Mouse (Mus musculus) limb, embryonic 13.5 days (tissue): ENCODE measurements around the gene Gm17324. TPM values are rescaled to one million over a fixed set of nuclear protein-coding genes. Genes with fewer than 3 reads are reported as not detected.

Source experiments
- ATAC-seq: fragments of 200-750 bp; cut with Nextera tagmentation; 2 replicates; pipeline ENCODE4 v1.8.0; 2017; ENCODE audit warnings: low read depth, moderate number of reproducible peaks, moderate TSS enrichment; ENCODE audit not compliant: low FRiP score
- H3K27ac ChIP-seq: fragments of 300-500 bp; sonication (generic); 2 replicates; pipeline ENCODE4 v1.5.1; 2015; ENCODE audit warnings: inconsistent platforms, mild to moderate bottlenecking, moderate library complexity
- H3K27me3 ChIP-seq: fragments of 300-500 bp; sonication (generic); 2 replicates; pipeline ENCODE4 v1.6.1; 2015; ENCODE audit warnings: mild to moderate bottlenecking, inconsistent platforms
- H3K36me3 ChIP-seq: fragments of 300-500 bp; sonication (generic); 2 replicates; pipeline ENCODE4 v1.6.1; 2015; ENCODE audit warnings: inconsistent platforms, mild to moderate bottlenecking, moderate library complexity
- H3K4me1 ChIP-seq: fragments of 300-500 bp; sonication (generic); 2 replicates; pipeline ENCODE4 v1.6.1; 2015; ENCODE audit warnings: inconsistent platforms
- H3K4me2 ChIP-seq: fragments of 300-500 bp; sonication (generic); replicated peaks from 2 replicates; pipeline ENCODE4 v1.6.1; 2015; ENCODE audit warnings: inconsistent platforms, mild to moderate bottlenecking, moderate library complexity
- H3K4me3 ChIP-seq: fragments of 300-500 bp; sonication (generic); 2 replicates; pipeline ENCODE4 v1.5.1; 2015; ENCODE audit warnings: moderate library complexity, mild to moderate bottlenecking, inconsistent platforms
- H3K9ac ChIP-seq: fragments of 300-500 bp; sonication (generic); 2 replicates; pipeline ENCODE4 v1.6.1; 2015; ENCODE audit warnings: mild to moderate bottlenecking, inconsistent platforms
- H3K9me3 ChIP-seq: fragments of 300-500 bp; sonication (generic); 2 replicates; pipeline ENCODE4 v1.6.1; 2016; ENCODE audit warnings: inconsistent platforms
- whole genome bisulfite sequencing: fragments of 180-500 bp; shearing (Covaris S2); methylation state at CpG from one replicate; pipeline ENCODE4 v1.1.7; 2015; 5-methylcytosine and 5-hydroxymethylcytosine counted together
- microRNA-seq: library from miRNA; unstranded; fragments of <30 nt; microRNA quantifications from one replicate; pipeline ENCODE4, GENCODE M21; 2016
- polyA plus RNA-seq: library from polyadenylated mRNA; unstranded; fragments of >200 nt; fragmentation: Nextera tagmentation; extraction: Ambion mirVana; gene quantifications from 2 replicates; pipeline ENCODE4 v1.2.1, GENCODE M21; 2015

Gene Gm17324
- polyA plus RNA-seq, 1 experiment from 2014 or later: 0.27 TPM

DNA sequence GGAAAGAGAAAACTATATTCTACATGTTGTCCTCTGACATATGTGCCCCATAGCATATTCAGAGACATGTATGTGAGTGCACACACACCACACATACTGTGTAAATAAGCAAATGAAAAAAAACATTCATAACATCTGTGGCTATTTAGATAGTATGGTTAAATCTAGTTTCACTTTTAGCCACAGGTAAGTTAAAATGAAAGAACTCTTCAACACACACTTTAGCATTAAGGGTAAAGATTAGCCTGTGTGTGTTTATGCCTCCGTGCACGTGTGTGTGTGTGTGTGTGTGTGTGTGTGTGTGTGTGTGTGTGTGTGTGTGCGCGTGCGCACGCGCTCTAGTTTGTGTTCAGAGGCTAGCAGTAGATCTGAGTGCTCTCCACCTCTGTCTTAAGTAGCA lies 47.0 kb downstream of the Gm17324 start:
- Histone ChIP-seq H3K27ac (no peak overlapping the region), H3K4me2 (no peak overlapping the region), H3K4me3 (no peak overlapping the region), H3K36me3 (no peaks in the 10 kb centered on the region), H3K9ac (no peak overlapping the region), H3K27me3 (peaks cover 26% of the 10 kb centered on the region), H3K9me3 (no peaks in the 10 kb centered on the region), H3K4me1 (no peaks in the 10 kb centered on the region)
- no peak for ATAC-seq
- WGBS: 90% methylated on average over 7 of the region's 7 CpGs

DNA sequence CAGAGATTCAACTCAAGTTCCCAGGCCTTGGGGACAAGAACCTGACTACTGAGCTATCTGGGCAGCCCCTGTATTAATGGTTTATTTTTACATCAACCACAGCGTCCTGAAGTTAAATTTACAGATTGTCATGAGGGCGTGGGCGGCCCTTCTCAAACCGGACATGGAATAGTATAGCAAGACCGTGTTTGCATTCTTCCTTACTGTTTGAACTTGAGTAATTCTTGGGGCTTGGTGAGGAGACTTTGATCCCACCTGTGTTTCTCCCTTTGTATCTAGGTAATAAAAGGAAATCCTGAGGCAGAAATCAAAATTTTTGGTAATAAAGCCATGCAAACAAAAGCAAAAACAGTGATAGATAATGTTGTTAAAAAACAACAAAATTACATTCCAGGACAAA lies 48.0 kb downstream of the Gm17324 start:
- Histone ChIP-seq H3K27me3 (peaks cover 36% of the 10 kb centered on the region), H3K9me3 (no peaks in the 10 kb centered on the region), H3K4me3 (no peak overlapping the region), H3K4me1 (0 out of 2 replicates have a peak, but pooled peaks cover 7% of the 10 kb centered on the region), H3K9ac (no peak overlapping the region), H3K27ac (no peak overlapping the region), H3K4me2 (no peak overlapping the region), H3K36me3 (no peaks in the 10 kb centered on the region)
- no peak for ATAC-seq
- 83% methylated on average over 5 of the region's 5 CpGs for WGBS

Small RNAs within 50 kb of the gene (microRNA-seq; reads per million reads assigned to microRNA genes)
- gene Gm26377: not detected

Other genes starting within 250 kb of the Gm17324 start
- gene Gsta1, start 218.1 kb downstream of the Gm17324 start, polyA plus RNA-seq: not detected in 2 replicates
- not detected in 2 replicates for gene Gm3776, start 191.7 kb downstream of the Gm17324 start, polyA plus RNA-seq
- gene Gm10639, start 158.9 kb downstream of the Gm17324 start, polyA plus RNA-seq: not detected in 2 replicates
- not detected in 2 replicates for gene Omt2a, start 134.0 kb downstream of the Gm17324 start, polyA plus RNA-seq
- gene Omt2b, start 121.2 kb downstream of the Gm17324 start, polyA plus RNA-seq: not detected in 2 replicates
- 0.46 and 0.55 TPM in 2 replicates for gene Gsta2, start 93.0 kb downstream of the Gm17324 start, polyA plus RNA-seq
- 0.33 and 0.50 TPM in 2 replicates for gene Dppa5a, start 80.6 kb downstream of the Gm17324 start, polyA plus RNA-seq
- gene Ooep, start 70.1 kb downstream of the Gm17324 start, polyA plus RNA-seq: 3.8 TPM in 2 replicates
- gene Ddx43, start 53.0 kb downstream of the Gm17324 start, polyA plus RNA-seq: 0.40 and 0.46 TPM in 2 replicates
- 2.5 and 2.6 TPM in 2 replicates for gene Cgas, start 5.5 kb downstream of the Gm17324 start, polyA plus RNA-seq
- gene Mto1, start 578 bp downstream of the Gm17324 start, polyA plus RNA-seq: 21.1 and 23.6 TPM in 2 replicates
- gene Eef1a1, start 40.4 kb upstream of the Gm17324 start, polyA plus RNA-seq: 5,052 and 5,054 TPM in 2 replicates
- 17.5 and 20.3 TPM in 2 replicates for gene Slc17a5, start 139.3 kb upstream of the Gm17324 start, polyA plus RNA-seq
- 6.0 and 6.8 TPM in 2 replicates for gene Cd109, start 166.8 kb upstream of the Gm17324 start, polyA plus RNA-seq